In genomic region chr3:31209001-31209400, GRCm38 (mm10) we compare ENCODE assay signal across 8 mouse cellular contexts. TPM values are rescaled to one million over a fixed set of nuclear protein-coding genes. Genes with fewer than 3 reads are reported as not detected.
DNase-seq lines count a peak whose midpoint lies in the region; ATAC-seq and TF ChIP-seq lines count a peak whose summit lies in the region.

No protein-coding gene starts in this region.

- H3K9me3 ChIP-seq in heart, embryonic 15.5 days (replicated peaks): no peaks in the 10 kb centered on the region
- no peaks in the 10 kb centered on the region for H3K9me3 ChIP-seq in limb, embryonic 15.5 days

- H3K27ac ChIP-seq in heart, embryonic 15.5 days: no peak overlapping the region
- H3K27ac ChIP-seq in limb, embryonic 15.5 days: no peak overlapping the region

- H3K9ac ChIP-seq in heart, embryonic 15.5 days: no peak overlapping the region
- no peak overlapping the region for H3K9ac ChIP-seq in limb, embryonic 15.5 days

- no peak for TF ChIP-seq CTCF in brain, embryonic 14.5 days (IDR thresholded peaks at IDR 0.05; ENCODE audit: borderline replicate concordance, extremely low read depth, insufficient read depth, insufficient read length)

- ATAC-seq in heart, embryonic 15.5 days (replicated peaks; ENCODE audit: insufficient number of reproducible peaks, insufficient read depth, low FRiP score, low read depth): no peak
- ATAC-seq in limb, embryonic 15.5 days (ENCODE audit: insufficient number of reproducible peaks, low FRiP score, low TSS enrichment, low read depth): no peak
- no peak for ATAC-seq in monocyte, adult 5-6 weeks (replicated peaks; ENCODE audit: insufficient number of reproducible peaks, low FRiP score, low TSS enrichment, poor library complexity, severe bottlenecking)

- TF ChIP-seq POLR2A in brain, embryonic 14.5 days (IDR thresholded peaks at IDR 0.05; ENCODE audit: borderline replicate concordance, extremely low read depth, insufficient read depth, insufficient read length, poor library complexity, severe bottlenecking): no peak

- WGBS in heart, embryonic 15.5 days: 24% methylated on average over 19 of the region's 19 CpGs
- 6% methylated on average over 19 of the region's 19 CpGs for WGBS in limb, embryonic 15.5 days

- peak overlapping the region; percentile 22 for H3K4me3 ChIP-seq in heart, embryonic 15.5 days
- H3K4me3 ChIP-seq in limb, embryonic 15.5 days: peak overlapping the region; percentile 13; the same call in 1 of the 2 replicates

- H3K4me1 ChIP-seq in heart, embryonic 15.5 days (replicated peaks): peaks cover 3% of the 10 kb centered on the region; the same call in 1 of the 2 replicates
- peaks cover 39% of the 10 kb centered on the region for H3K4me1 ChIP-seq in limb, embryonic 15.5 days

- peaks cover 7% of the 10 kb centered on the region; the same call in 1 of the 2 replicates for H3K27me3 ChIP-seq in heart, embryonic 15.5 days
- no peaks in the 10 kb centered on the region for H3K27me3 ChIP-seq in limb, embryonic 15.5 days

- H3K4me2 ChIP-seq in heart, embryonic 15.5 days: peak overlapping the region; percentile 51
- H3K4me2 ChIP-seq in limb, embryonic 15.5 days: peak overlapping the region; percentile 34

- DNase-seq in heart, adult 18-20 months: no peak
- DNase-seq in brain, embryonic 14.5 days (ENCODE audit: low read depth): peak; percentile 33
- DNase-seq in gastrocnemius, adult 18-20 months (ENCODE audit: low spot score): peak; percentile 7
- no peak for DNase-seq in cerebellum, postnatal 25 days
- no peak for DNase-seq in thymus, postnatal 0 days (ENCODE audit: low spot score)

- H3K36me3 ChIP-seq in heart, embryonic 15.5 days: no peaks in the 10 kb centered on the region
- H3K36me3 ChIP-seq in limb, embryonic 15.5 days: no peaks in the 10 kb centered on the region

RNA-seq across cellular contexts. Expression of gene Cldn11, which starts 59.3 kb away (rescaled TPM):
- 7.8 and 9.3 TPM in 2 replicates for polyA plus RNA-seq in heart, embryonic 15.5 days (2015; fragmentation: Nextera tagmentation; extraction: Ambion mirVana)
- 1 to 10 TPM in 1 of 2 experiments, under 1 TPM in 1; 0.32 to 1.3 TPM for total RNA-seq in heart, adult 18-20 months (2021)
- 30.6 and 31.3 TPM in 2 replicates for polyA plus RNA-seq in brain, embryonic 14.5 days (2012; rRNA removed)
- under 1 TPM in 1 of 2 experiments, not detected in 1; 0.19 TPM for total RNA-seq in gastrocnemius, adult 18-20 months (2021)
- polyA plus RNA-seq in limb, embryonic 15.5 days (2015; fragmentation: Nextera tagmentation; extraction: Ambion mirVana): 8.3 and 8.7 TPM in 2 replicates
- not detected in 3 replicates for total RNA-seq in monocyte, adult 5-6 weeks (2017)
- 0.21 and 0.55 TPM in 2 replicates for polyA plus RNA-seq in thymus, postnatal 0 days (2015; fragmentation: Nextera tagmentation; extraction: Ambion mirVana)

Comparison
In these comparisons a context has a peak if more than half of its experiments do, and no peak if none do; other contexts are left out.
1. DNase-seq: peak in brain, embryonic 14.5 days (single experiment) and gastrocnemius, adult 18-20 months (single experiment); none in heart, adult 18-20 months (0 of 2), cerebellum, postnatal 25 days (0 of 2) and thymus, postnatal 0 days (single experiment).